Mouse (Mus musculus) lung, postnatal 25 days (tissue): ENCODE data around the gene Bag5.
A peak's percentile ranks its signal among the peaks of the same experiment; 100 is the strongest.
"Not testable (repeated sequence)": the region's sequence is repeated elsewhere in the genome, so short reads cannot be mapped to it uniquely, and the experiment has no call there.

ENCODE experiments used
- DNase-seq: peaks from one replicate; pipeline ENCODE4 v3.0.0; 2022; ENCODE audit warnings: low spot score

Bag5 gene

GRCm38 (mm10) chr12:111674850-111675486, 38.1 kb downstream of the Bag5 start:
- no peak for DNase-seq

- no peak for DNase-seq
These were observed 40.5 kb downstream of the Bag5 start for GRCm38 (mm10) chr12:111672581-111672980.

GRCm38 (mm10) chr12:111672176-111672575, 40.9 kb downstream of the Bag5 start, which contains the start of gene Ckb:
Gene Ckb (minus strand): TSS chr12:111672338.
- peak; percentile 59 for DNase-seq

GRCm38 (mm10) chr12:111671431-111671902, 41.6 kb downstream of the Bag5 start:
- DNase-seq, result peak; percentile 37

GRCm38 (mm10) chr12:111670976-111671375, 42.1 kb downstream of the Bag5 start:
- no peak for DNase-seq

- DNase-seq, result no peak
These were observed 42.6 kb downstream of the Bag5 start for GRCm38 (mm10) chr12:111670371-111670971.

GRCm38 (mm10) chr12:111669961-111670360, 43.1 kb downstream of the Bag5 start:
- no peak for DNase-seq

GRCm38 (mm10) chr12:111669000-111669788, 43.9 kb downstream of the Bag5 start:
- peak; percentile 45 for DNase-seq

- DNase-seq, result peak; percentile 93
These were observed 44.6 kb downstream of the Bag5 start for GRCm38 (mm10) chr12:111668457-111668912.

GRCm38 (mm10) chr12:111667421-111667820, 45.6 kb downstream of the Bag5 start:
- no peak for DNase-seq

GRCm38 (mm10) chr12:111666380-111666779, 46.7 kb downstream of the Bag5 start:
- DNase-seq, result no peak

- peak; percentile 42 for DNase-seq
These were observed 47.8 kb downstream of the Bag5 start for GRCm38 (mm10) chr12:111665041-111665880.

- peak; percentile 50 for DNase-seq
These were observed 48.9 kb downstream of the Bag5 start for GRCm38 (mm10) chr12:111664144-111664634.

GRCm38 (mm10) chr12:111663228-111664143, 49.6 kb downstream of the Bag5 start:
- no peak for DNase-seq

GRCm38 (mm10) chr12:111661554-111661953, 51.5 kb downstream of the Bag5 start:
- DNase-seq, result not testable (repeated sequence)

GRCm38 (mm10) chr12:111660628-111661027, 52.4 kb downstream of the Bag5 start:
- DNase-seq, result no peak
